Mouse (Mus musculus): ENCODE measurements at regions not wholly inside any gene's neighbourhood (a gene's known extent, or its start where the extent isn't known, plus 50 kb on each side); places are given as distances from the start of the nearest gene placed in this dataset.

DNA sequence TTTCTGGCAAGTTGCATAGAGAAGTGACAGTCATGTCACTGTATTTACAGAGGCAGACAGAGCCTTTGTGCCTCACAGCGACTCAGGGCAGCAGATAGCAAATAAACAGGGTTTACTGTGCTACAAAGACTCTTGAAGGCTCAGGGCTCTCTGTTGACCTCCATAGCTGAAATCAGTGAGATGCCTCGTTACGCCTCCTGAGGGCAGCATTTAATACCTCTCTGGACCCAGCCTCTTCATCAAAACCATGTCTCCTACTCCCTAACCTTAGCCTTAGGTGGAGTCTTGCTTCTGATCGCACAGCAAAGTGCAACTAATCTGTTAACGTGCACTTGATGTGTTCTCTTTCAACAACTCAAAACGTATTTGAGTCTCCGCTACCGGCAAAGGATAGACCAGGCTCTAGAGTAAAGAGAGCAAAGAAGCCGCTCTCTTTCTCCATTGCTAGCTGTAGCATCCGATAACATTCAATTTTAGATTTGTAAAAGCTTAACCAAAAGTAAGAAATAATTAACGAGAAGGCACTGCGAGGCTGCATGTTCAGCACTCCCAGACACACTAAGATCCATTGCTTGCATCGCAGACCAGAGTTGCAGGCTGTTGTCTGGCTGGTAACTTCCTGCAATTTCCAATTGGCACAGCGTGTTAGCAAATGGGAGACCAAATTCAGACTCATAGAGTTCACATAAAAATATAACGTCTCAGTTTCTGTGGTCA is 101.1 kb upstream of the Man2a1 start:
- peak; percentile 55 for DNase-seq (ENCODE audit: low spot score)

- DNase-seq (ENCODE audit: low spot score) = no peak
Measured at GRCm38 (mm10) chr17:64502376-64502775, 98.2 kb upstream of the Man2a1 start.

- no peak for DNase-seq (ENCODE audit: low spot score)
Measured at GRCm38 (mm10) chr17:64505956-64506355, 94.6 kb upstream of the Man2a1 start.

GRCm38 (mm10) chr17:64511139-64511779 is 89.3 kb upstream of the Man2a1 start:
- DNase-seq (ENCODE audit: low spot score) = no peak

- DNase-seq (ENCODE audit: low spot score) = no peak
Measured at GRCm38 (mm10) chr17:64522213-64522612, 78.3 kb upstream of the Man2a1 start.

DNA sequence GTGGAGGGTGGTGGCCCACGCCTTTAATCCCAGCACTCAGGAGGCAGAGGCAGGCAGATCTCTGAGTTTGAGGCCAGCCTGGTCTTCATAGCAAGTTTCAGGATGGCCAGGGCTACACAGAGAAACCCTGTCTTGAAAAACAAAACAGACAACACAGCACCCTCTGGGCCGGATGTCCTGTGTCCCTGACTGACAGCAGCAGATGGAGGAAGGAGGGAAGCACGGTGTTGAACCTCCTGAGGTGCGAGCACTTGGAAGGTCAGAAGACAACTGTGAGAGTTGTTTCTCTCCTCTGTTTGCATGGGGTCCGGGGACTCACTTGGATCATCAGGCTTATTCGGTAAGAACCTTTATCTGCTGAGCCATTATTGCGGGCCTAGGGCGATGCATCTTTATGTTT is 76.6 kb upstream of the Man2a1 start:
- DNase-seq (ENCODE audit: low spot score) = no peak

GRCm38 (mm10) chr17:64527817-64528216 is 72.7 kb upstream of the Man2a1 start:
- DNase-seq (ENCODE audit: low spot score) = no peak

- no peak for DNase-seq (ENCODE audit: low spot score)
Measured at GRCm38 (mm10) chr17:64528476-64528875, 72.1 kb upstream of the Man2a1 start.

- no peak for DNase-seq (ENCODE audit: low spot score)
Measured at GRCm38 (mm10) chr17:64529296-64529994, 71.1 kb upstream of the Man2a1 start.

- no peak for DNase-seq (ENCODE audit: low spot score)
Measured at GRCm38 (mm10) chr17:64531150-64531549, 69.4 kb upstream of the Man2a1 start.

- no peak for DNase-seq (ENCODE audit: low spot score)
Measured at GRCm38 (mm10) chr17:64534323-64534722, 66.2 kb upstream of the Man2a1 start.

DNA sequence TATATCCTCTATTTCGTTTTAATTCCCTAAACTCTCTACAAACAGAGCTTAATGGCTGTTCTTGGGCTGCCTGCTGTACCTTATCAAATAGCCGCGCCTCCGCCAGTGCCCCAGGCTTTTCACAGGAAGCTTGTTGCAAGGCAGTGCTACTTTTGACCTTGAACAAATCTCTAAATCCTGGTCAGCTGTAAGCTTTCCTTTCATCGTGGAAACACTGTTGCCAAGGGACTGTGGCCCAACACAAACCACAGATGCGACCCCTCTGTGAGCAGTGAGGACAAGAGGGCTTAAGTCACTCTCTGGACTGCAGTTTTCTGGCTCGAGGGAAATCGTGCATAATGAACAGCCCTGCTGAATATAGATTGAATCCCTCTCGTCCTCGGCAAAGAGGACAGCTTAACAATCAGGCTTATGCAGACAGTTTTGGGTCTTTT is 62.0 kb upstream of the Man2a1 start:
- peak; percentile 44 for DNase-seq (ENCODE audit: low spot score)

DNA sequence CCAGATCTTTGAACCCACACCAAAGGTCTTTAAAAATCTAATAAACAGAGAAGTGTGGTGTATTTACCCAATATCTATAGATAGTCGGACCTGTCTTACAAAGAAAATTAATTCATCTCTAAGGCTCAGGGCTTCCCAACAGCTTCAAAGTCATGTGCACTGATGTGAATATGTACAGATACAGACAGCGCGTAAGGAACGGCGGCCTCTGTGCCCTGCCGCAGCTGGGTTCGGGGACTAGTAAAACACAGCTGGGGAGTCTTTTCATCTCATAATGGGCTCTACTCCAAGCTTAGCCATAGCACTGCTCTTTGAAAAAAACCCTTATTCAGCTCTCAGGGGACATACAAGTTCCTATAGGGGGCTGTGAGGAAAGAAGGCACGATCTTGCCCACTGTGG is 60.1 kb upstream of the Man2a1 start:
- no peak for DNase-seq (ENCODE audit: low spot score)

DNA sequence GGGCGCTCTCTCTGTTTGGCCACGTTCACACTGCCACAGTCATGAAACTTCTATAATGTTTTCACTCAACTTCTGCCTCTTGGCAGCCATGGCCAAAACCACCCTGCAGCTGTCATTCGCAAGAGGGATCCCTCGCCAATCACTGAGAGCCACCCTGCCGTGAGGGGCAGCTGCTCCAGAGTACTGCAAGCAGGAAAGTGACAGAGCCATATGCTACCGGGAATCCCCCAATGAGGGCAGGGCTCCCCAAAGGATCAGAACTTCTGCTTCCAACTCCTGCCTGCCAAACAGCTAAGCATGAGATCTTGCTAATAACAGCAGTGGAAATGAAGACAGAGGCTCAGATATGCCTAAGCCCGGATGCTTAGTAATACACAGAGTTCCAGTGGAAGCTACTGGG is 52.0 kb upstream of the Man2a1 start:
- DNase-seq (ENCODE audit: low spot score) = no peak

- no peak for DNase-seq (ENCODE audit: low spot score)
Measured at GRCm38 (mm10) chr17:64550034-64550433, 50.5 kb upstream of the Man2a1 start.
